Mouse (Mus musculus) left cerebral cortex, adult 9 months (tissue): ENCODE data around the gene Smg9.

Experiments
- DNase-seq, 2 experiments: peaks; one replicate each; pipeline ENCODE4 v3.0.0; 2022; ENCODE audit warnings: low spot score in 2 of 2

Gene Smg9

GRCm38 (mm10) chr7:24441785-24442184, 42.4 kb downstream of the Smg9 start:
- peak in 1 of 2 experiments; percentile 69 for DNase-seq

GRCm38 (mm10) chr7:24442313-24442712, 42.9 kb downstream of the Smg9 start:
- no peak for DNase-seq

- DNase-seq, result no peak
Measured at GRCm38 (mm10) chr7:24445266-24445926, 46.0 kb downstream of the Smg9 start.

- peak; percentile 74 to 76 for DNase-seq
Measured at GRCm38 (mm10) chr7:24446697-24447340, 47.4 kb downstream of the Smg9 start.

GRCm38 (mm10) chr7:24448782-24449517, 49.5 kb downstream of the Smg9 start:
- no peak for DNase-seq

GRCm38 (mm10) chr7:24450585-24451017, 51.2 kb downstream of the Smg9 start:
- no peak for DNase-seq

- DNase-seq, result no peak
Measured at GRCm38 (mm10) chr7:24451855-24452311, 52.5 kb downstream of the Smg9 start, which contains the start of gene Irgc1. Gene Irgc1, minus strand, starts transcription at chr7:24452297.

GRCm38 (mm10) chr7:24454199-24454598, 54.8 kb downstream of the Smg9 start:
- DNase-seq, result no peak

- DNase-seq, result no peak
Measured at GRCm38 (mm10) chr7:24455726-24456125, 56.3 kb downstream of the Smg9 start.

- no peak for DNase-seq
Measured at GRCm38 (mm10) chr7:24457726-24458370, 58.4 kb downstream of the Smg9 start.

- DNase-seq, result no peak
Measured at GRCm38 (mm10) chr7:24459440-24459839, 60.0 kb downstream of the Smg9 start.

- no peak for DNase-seq
Measured at GRCm38 (mm10) chr7:24459843-24460242, 60.4 kb downstream of the Smg9 start.

- no peak for DNase-seq
Measured at GRCm38 (mm10) chr7:24461376-24462051, 62.1 kb downstream of the Smg9 start.

- no peak for DNase-seq
Measured at GRCm38 (mm10) chr7:24462388-24463319, 63.2 kb downstream of the Smg9 start, which contains the start of gene Plaur. Gene Plaur, plus strand, starts transcription at chr7:24462484.

- DNase-seq, result no peak
Measured at GRCm38 (mm10) chr7:24466835-24467234, 67.4 kb downstream of the Smg9 start.

- DNase-seq, result no peak
Measured at GRCm38 (mm10) chr7:24467886-24468285, 68.5 kb downstream of the Smg9 start.

GRCm38 (mm10) chr7:24469126-24469525, 69.7 kb downstream of the Smg9 start:
- no peak for DNase-seq

GRCm38 (mm10) chr7:24470356-24470755, 70.9 kb downstream of the Smg9 start:
- no peak for DNase-seq
